Mouse (Mus musculus): Measurements from ENCODE around the gene Mum1l1.
"Not testable (repeated sequence)": the region's sequence is repeated elsewhere in the genome, so short reads cannot be mapped to it uniquely, and the experiment has no call there.

The Mum1l1 gene

GRCm38 (mm10) chrX:139209829-139210225 lies at the start of gene Mum1l1:
TSS of gene Mum1l1 (plus strand) at chrX:139210042.
- DNase-seq (ENCODE audit: low spot score), result peak; percentile 59

- DNase-seq (ENCODE audit: low spot score), result no peak
Measured at GRCm38 (mm10) chrX:139178928-139179327, 30.9 kb upstream of the Mum1l1 start, which contains the start of gene 4933428M09Rik. TSS of gene 4933428M09Rik (plus strand) at chrX:139179228.

GRCm38 (mm10) chrX:139191506-139191905 lies 18.3 kb upstream of the Mum1l1 start:
- DNase-seq (ENCODE audit: low spot score), result not testable (repeated sequence)

GRCm38 (mm10) chrX:139194572-139195279 lies 15.1 kb upstream of the Mum1l1 start:
- DNase-seq (ENCODE audit: low spot score), result no peak

- not testable (repeated sequence) for DNase-seq (ENCODE audit: low spot score)
Measured at GRCm38 (mm10) chrX:139209191-139209828, 532 bp upstream of the Mum1l1 start.

- DNase-seq (ENCODE audit: low spot score), result no peak
Measured at GRCm38 (mm10) chrX:139214765-139215164, 4.9 kb downstream of the Mum1l1 start.

GRCm38 (mm10) chrX:139216409-139216808 lies 6.6 kb downstream of the Mum1l1 start:
- DNase-seq (ENCODE audit: low spot score), result no peak

- DNase-seq (ENCODE audit: low spot score), result peak; percentile 53
Measured at GRCm38 (mm10) chrX:139216991-139217593, 7.2 kb downstream of the Mum1l1 start.

- DNase-seq (ENCODE audit: low spot score), result no peak
Measured at GRCm38 (mm10) chrX:139217776-139218175, 7.9 kb downstream of the Mum1l1 start.

- DNase-seq (ENCODE audit: low spot score), result peak; percentile 6
Measured at GRCm38 (mm10) chrX:139219017-139219416, 9.2 kb downstream of the Mum1l1 start.

- DNase-seq (ENCODE audit: low spot score), result no peak
Measured at GRCm38 (mm10) chrX:139220830-139221229, 11.0 kb downstream of the Mum1l1 start.

- no peak for DNase-seq (ENCODE audit: low spot score)
Measured at GRCm38 (mm10) chrX:139221893-139222292, 12.1 kb downstream of the Mum1l1 start.

GRCm38 (mm10) chrX:139231143-139231542 lies 21.3 kb downstream of the Mum1l1 start:
- peak; percentile 57 for DNase-seq (ENCODE audit: low spot score)

- no peak for DNase-seq (ENCODE audit: low spot score)
Measured at GRCm38 (mm10) chrX:139247294-139247693, 37.5 kb downstream of the Mum1l1 start.

- DNase-seq (ENCODE audit: low spot score), result no peak
Measured at GRCm38 (mm10) chrX:139257072-139257471, 47.2 kb downstream of the Mum1l1 start.

- no peak for DNase-seq (ENCODE audit: low spot score)
Measured at GRCm38 (mm10) chrX:139281966-139282365, 72.1 kb downstream of the Mum1l1 start.
